Mouse (Mus musculus): Measurements from ENCODE around the gene Drg2. TPM values are rescaled to one million over a fixed set of nuclear protein-coding genes. Genes with fewer than 3 reads are reported as not detected.
A peak's percentile ranks its signal among the peaks of the same experiment; 100 is the strongest.

Gene Drg2
- polyA plus RNA-seq, 1 experiment, result 36.8 TPM

DNA sequence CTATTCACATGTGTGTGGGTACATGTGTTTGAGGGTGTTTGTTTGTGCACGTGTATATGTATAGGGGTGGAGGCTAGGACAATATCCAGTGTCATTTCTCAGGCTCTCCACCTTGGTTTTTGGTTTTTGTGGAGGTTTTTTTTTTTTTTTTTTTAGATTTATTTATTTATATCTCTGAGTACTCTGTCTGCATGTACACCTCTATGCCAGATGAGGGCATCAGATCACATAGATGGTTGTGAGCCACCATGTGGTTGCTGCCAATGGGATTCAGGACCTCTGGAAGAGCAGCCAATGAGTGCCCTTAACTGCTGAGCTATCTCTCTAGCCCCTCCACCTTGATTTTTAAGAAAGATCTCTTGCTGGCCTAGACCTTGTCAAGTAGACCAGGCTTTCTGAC, 3.6 kb downstream of the Drg2 start:
- TF ChIP-seq GATA1 (IDR thresholded peaks at IDR 0.05; ENCODE audit: borderline replicate concordance, low read length) (no peak), FLI1 (IDR thresholded peaks at IDR 0.05; ENCODE audit: low read length) (no peak)
- H3K4me1 ChIP-seq, result peaks cover 32% of the 10 kb centered on the region
- H3K4me3 ChIP-seq (replicated peaks), result no peak overlapping the region
- no peaks in the 10 kb centered on the region for H3K27me3 ChIP-seq (replicated peaks)
- H3K36me3 ChIP-seq (replicated peaks; ENCODE audit: low read length), result peaks cover 73% of the 10 kb centered on the region
- no peaks in the 10 kb centered on the region for H3K9me3 ChIP-seq

DNA sequence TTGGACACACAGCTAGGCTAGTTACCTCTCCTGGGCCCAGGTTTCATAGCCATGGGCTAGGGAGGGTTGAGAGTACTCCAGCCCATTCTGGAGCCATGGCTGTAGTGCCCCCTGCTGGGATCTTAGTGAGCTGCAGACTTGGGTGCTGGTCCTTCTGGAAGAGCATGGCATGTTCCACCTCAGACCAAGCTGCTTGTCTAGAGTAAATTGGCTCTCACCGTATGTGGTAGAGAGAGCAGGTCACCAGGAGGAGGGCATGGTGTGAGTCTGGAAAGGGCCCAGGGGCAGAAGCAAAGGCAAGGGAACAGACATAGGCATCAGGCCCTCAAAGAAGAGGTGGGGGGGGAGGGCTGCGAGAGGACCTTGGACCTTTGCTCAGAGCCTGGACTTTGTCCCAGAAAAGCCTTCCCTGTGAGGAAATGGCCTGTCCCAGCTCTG, 11.6 kb downstream of the Drg2 start:
- no peak for TF ChIP-seq GATA1 (IDR thresholded peaks at IDR 0.05; ENCODE audit: borderline replicate concordance, low read length)
- TF ChIP-seq FLI1 (IDR thresholded peaks at IDR 0.05; ENCODE audit: low read length), result no peak
- Histone ChIP-seq H3K9me3 (no peaks in the 10 kb centered on the region), H3K4me1 (no peaks in the 10 kb centered on the region; the same call in 1 of the 2 replicates), H3K36me3 (replicated peaks; ENCODE audit: low read length) (peaks cover 94% of the 10 kb centered on the region), H3K27me3 (replicated peaks) (no peaks in the 10 kb centered on the region), H3K4me3 (replicated peaks) (no peak overlapping the region)

DNA sequence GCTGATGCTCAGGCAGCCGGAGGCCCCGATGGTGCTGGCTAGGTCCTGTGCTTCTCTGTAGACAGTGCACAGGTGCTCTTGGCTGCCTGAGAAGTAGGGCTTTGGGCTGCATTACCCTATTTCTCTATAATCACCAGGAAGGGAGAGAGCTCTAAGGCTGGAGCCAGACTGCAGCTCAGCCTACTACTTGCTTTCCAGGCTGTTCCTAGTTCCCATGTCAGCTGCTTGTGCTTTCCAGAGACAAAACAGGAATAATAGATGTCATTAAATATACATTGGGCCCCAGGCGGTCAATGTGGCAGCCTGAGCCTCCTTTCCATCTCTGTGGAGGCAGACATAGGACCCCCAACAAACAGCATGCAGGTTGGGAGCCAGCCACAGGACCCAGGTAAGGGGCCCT, 14.6 kb downstream of the Drg2 start, which contains the start of gene Myo15:
Gene Myo15 (plus strand): TSS at position 301 of the 400 bp plus-strand sequence.
- H3K36me3 ChIP-seq (replicated peaks; ENCODE audit: low read length), result peaks cover 63% of the 10 kb centered on the region
- H3K4me3 ChIP-seq (replicated peaks), result no peak within 1 kb of the TSS
- no peaks in the 10 kb centered on the region for H3K9me3 ChIP-seq
- H3K27me3 ChIP-seq (replicated peaks), result no peaks in the 10 kb centered on the region
- no peaks in the 10 kb centered on the region; the same call in 1 of the 2 replicates for H3K4me1 ChIP-seq
- no peak for TF ChIP-seq GATA1 (IDR thresholded peaks at IDR 0.05; ENCODE audit: borderline replicate concordance, low read length)
- TF ChIP-seq FLI1 (IDR thresholded peaks at IDR 0.05; ENCODE audit: low read length), result no peak

DNA sequence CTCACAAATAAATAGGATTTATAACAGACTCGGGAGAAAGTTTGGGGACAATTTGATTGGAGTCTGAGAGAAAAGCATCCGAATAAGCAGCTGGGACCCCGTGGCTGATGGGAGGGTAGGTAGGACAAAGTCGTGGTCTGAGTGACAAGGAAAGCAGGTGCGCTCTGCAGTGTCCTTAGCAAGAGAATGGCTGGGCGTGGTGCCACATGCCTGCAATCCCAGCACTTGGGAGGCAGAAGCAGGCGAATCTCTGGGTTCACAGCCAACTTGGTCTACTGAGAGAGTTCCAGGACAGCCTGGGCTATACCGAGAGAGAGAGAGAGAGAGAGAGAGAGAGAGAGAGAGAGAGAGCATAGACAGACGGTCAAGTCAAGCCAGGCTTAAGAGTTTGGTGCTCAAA, 16.4 kb downstream of the Drg2 start:
- Histone ChIP-seq H3K4me1 (no peaks in the 10 kb centered on the region), H3K36me3 (replicated peaks; ENCODE audit: low read length) (peaks cover 46% of the 10 kb centered on the region), H3K4me3 (replicated peaks) (no peak overlapping the region), H3K9me3 (no peaks in the 10 kb centered on the region), H3K27me3 (replicated peaks) (no peaks in the 10 kb centered on the region)
- TF ChIP-seq FLI1 (IDR thresholded peaks at IDR 0.05; ENCODE audit: low read length), result no peak
- TF ChIP-seq GATA1 (IDR thresholded peaks at IDR 0.05; ENCODE audit: borderline replicate concordance, low read length), result no peak

DNA sequence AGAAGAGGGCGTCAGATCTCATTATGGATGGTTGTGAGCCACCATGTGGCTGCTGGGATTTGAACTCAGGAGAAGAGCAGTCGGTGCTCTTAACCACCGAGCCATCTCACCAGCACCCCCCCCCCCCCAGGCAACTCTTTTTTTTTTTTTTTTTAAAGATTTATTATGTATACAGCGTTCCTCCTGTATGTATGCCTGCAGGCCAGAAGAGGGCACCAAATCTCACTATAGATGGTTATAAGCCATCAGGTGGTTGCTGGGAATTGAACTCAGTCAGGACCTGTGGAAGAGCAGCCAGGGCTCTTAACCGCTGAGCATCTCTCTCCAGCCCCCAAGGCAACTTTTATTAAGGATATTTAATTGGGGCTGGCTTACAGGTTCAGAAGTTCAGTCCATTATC, 20.1 kb downstream of the Drg2 start:
- peaks cover 22% of the 10 kb centered on the region for H3K27me3 ChIP-seq (replicated peaks)
- no peaks in the 10 kb centered on the region for H3K9me3 ChIP-seq
- no peaks in the 10 kb centered on the region for H3K4me1 ChIP-seq
- TF ChIP-seq FLI1 (IDR thresholded peaks at IDR 0.05; ENCODE audit: low read length), result no peak
- TF ChIP-seq GATA1 (IDR thresholded peaks at IDR 0.05; ENCODE audit: borderline replicate concordance, low read length), result no peak
- peaks cover 10% of the 10 kb centered on the region for H3K36me3 ChIP-seq (replicated peaks; ENCODE audit: low read length)
- no peak overlapping the region for H3K4me3 ChIP-seq (replicated peaks)

GRCm38 (mm10) chr11:60475668-60476362, 21.4 kb downstream of the Drg2 start:
- TF ChIP-seq GATA1 (IDR thresholded peaks at IDR 0.05; ENCODE audit: borderline replicate concordance, low read length), result no peak
- TF ChIP-seq FLI1 (IDR thresholded peaks at IDR 0.05; ENCODE audit: low read length), result no peak
- H3K27me3 ChIP-seq (replicated peaks), result peaks cover 35% of the 10 kb centered on the region
- no peaks in the 10 kb centered on the region for H3K36me3 ChIP-seq (replicated peaks; ENCODE audit: low read length)
- no peaks in the 10 kb centered on the region for H3K4me1 ChIP-seq
- H3K9me3 ChIP-seq, result no peaks in the 10 kb centered on the region
- no peak overlapping the region for H3K4me3 ChIP-seq (replicated peaks)

- Histone ChIP-seq H3K36me3 (replicated peaks; ENCODE audit: low read length) (no peaks in the 10 kb centered on the region), H3K4me1 (no peaks in the 10 kb centered on the region), H3K27me3 (replicated peaks) (peaks cover 54% of the 10 kb centered on the region), H3K9me3 (no peaks in the 10 kb centered on the region), H3K4me3 (replicated peaks) (no peak overlapping the region)
- TF ChIP-seq FLI1 (IDR thresholded peaks at IDR 0.05; ENCODE audit: low read length) (no peak), GATA1 (IDR thresholded peaks at IDR 0.05; ENCODE audit: borderline replicate concordance, low read length) (no peak)
Observed at GRCm38 (mm10) chr11:60478121-60478520, 23.7 kb downstream of the Drg2 start.

DNA sequence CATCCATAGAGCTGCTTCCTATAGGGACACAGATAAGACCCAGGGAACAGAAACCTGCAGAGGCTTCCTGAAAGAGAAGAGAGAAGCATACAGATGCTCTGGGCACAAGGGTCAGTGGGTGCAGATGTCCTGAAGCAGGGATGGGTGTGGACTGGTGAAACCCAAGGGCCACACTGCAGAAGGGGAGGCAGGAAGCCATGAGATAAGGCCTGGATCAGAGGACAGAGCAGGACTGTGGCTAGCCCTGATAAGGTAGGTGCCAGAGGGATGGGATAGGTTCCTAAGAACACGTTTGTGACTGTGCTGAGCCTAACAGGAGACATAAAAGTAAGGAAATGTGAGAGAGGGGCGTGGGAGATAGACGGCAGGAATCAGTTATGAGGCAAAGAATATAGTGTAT, 31.9 kb downstream of the Drg2 start:
- TF ChIP-seq GATA1 (IDR thresholded peaks at IDR 0.05; ENCODE audit: borderline replicate concordance, low read length) (no peak), FLI1 (IDR thresholded peaks at IDR 0.05; ENCODE audit: low read length) (no peak)
- Histone ChIP-seq H3K4me1 (peaks cover 8% of the 10 kb centered on the region), H3K4me3 (replicated peaks) (peak overlapping the region; percentile 44), H3K27me3 (replicated peaks) (peaks cover 66% of the 10 kb centered on the region), H3K9me3 (no peaks in the 10 kb centered on the region), H3K36me3 (replicated peaks; ENCODE audit: low read length) (no peaks in the 10 kb centered on the region)

GRCm38 (mm10) chr11:60492726-60493125, 38.3 kb downstream of the Drg2 start:
- H3K27me3 ChIP-seq (replicated peaks), result peaks cover 72% of the 10 kb centered on the region
- H3K4me3 ChIP-seq (replicated peaks), result no peak overlapping the region
- no peaks in the 10 kb centered on the region for H3K36me3 ChIP-seq (replicated peaks; ENCODE audit: low read length)
- peaks cover 13% of the 10 kb centered on the region; the same call in 1 of the 2 replicates for H3K4me1 ChIP-seq
- no peak for TF ChIP-seq FLI1 (IDR thresholded peaks at IDR 0.05; ENCODE audit: low read length)
- no peak for TF ChIP-seq GATA1 (IDR thresholded peaks at IDR 0.05; ENCODE audit: borderline replicate concordance, low read length)
- H3K9me3 ChIP-seq, result no peaks in the 10 kb centered on the region

GRCm38 (mm10) chr11:60495692-60496091, 41.3 kb downstream of the Drg2 start:
- H3K9me3 ChIP-seq, result no peaks in the 10 kb centered on the region
- H3K27me3 ChIP-seq (replicated peaks), result peaks cover 91% of the 10 kb centered on the region
- TF ChIP-seq GATA1 (IDR thresholded peaks at IDR 0.05; ENCODE audit: borderline replicate concordance, low read length) (no peak), FLI1 (IDR thresholded peaks at IDR 0.05; ENCODE audit: low read length) (no peak)
- H3K4me1 ChIP-seq, result peaks cover 13% of the 10 kb centered on the region; the same call in 1 of the 2 replicates
- peak overlapping the region; percentile 38 for H3K4me3 ChIP-seq (replicated peaks)
- no peaks in the 10 kb centered on the region for H3K36me3 ChIP-seq (replicated peaks; ENCODE audit: low read length)
